Mouse (Mus musculus) lung, adult 2 months (tissue): Measurements from ENCODE around the gene Pacsin3.

Experiments used
- CTCF ChIP-seq: fragments of 200-500 bp; IDR thresholded peaks from 2 replicates; pipeline ENCODE4 v1.5.1; 2011; ENCODE audit warnings: mild to moderate bottlenecking, low read length, control low read depth; ENCODE audit not compliant: insufficient read depth
- POLR2A ChIP-seq: fragments of 200-500 bp; IDR thresholded peaks from 2 replicates; pipeline ENCODE4 v1.6.1; 2011; ENCODE audit warnings: low read depth, mild to moderate bottlenecking, control low read depth, low read length, borderline replicate concordance; ENCODE audit errors: extremely low read depth

- peak; percentile 71 for TF ChIP-seq CTCF
- TF ChIP-seq POLR2A = 0 out of 2 replicates have a peak, but pooled peaks have one; percentile 25
These were observed 23.1 kb downstream of the Pacsin3 start for GRCm38 (mm10) chr2:91278749-91279371.
